Mouse (Mus musculus) embryo, embryonic 10.5 days (tissue): ENCODE measurements at regions not wholly inside any gene's neighbourhood (a gene's known extent, or its start where the extent isn't known, plus 50 kb on each side); places are given as distances from the start of the nearest gene placed in this dataset.
"Not testable (repeated sequence)": the region's sequence is repeated elsewhere in the genome, so short reads cannot be mapped to it uniquely, and the experiment has no call there.

Experiments used
- DNase-seq: peaks from one replicate; pipeline ENCODE4 v3.0.0-alpha.2; 2015; ENCODE audit warnings: low spot score

DNA sequence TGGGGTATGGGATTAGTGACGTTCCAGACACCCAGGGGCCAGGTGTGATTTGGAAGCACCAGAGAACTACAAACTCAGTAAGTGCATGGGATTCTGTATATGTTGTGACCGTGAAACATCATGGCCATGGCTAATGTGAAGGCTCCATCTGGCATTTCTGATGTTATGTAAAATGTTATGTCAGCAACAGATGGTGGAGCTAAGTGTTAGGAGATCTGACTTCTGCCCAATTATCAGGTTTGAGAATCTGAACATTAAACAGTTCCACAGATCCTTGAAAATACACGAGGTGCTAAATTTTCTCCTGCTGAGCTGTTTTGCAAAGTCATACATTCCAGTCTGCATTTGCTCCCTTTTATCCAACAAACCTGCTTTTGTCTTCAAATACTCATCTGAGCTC is 223.6 kb upstream of the Egfl6 start:
- DNase-seq, result no peak

DNA sequence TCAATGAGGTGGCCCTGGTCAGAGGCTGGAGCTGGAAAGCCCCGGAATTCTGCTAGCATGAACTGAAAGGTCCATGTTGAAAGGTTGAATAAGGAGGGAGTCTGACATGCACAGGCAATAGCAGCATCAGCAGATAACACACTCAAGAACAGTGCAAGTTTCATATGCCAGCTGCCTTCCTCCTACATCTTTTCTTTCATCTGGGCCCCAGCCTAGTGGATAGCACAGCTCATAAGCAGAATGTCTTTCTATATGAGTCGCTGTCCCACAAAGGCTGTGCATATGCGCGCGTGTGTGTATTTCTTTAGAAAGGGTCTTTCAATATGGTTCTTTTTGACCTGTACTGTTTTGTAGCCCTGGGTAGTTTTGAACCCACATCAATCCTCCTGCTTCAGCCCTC is 222.7 kb upstream of the Egfl6 start:
- DNase-seq, result no peak

DNA sequence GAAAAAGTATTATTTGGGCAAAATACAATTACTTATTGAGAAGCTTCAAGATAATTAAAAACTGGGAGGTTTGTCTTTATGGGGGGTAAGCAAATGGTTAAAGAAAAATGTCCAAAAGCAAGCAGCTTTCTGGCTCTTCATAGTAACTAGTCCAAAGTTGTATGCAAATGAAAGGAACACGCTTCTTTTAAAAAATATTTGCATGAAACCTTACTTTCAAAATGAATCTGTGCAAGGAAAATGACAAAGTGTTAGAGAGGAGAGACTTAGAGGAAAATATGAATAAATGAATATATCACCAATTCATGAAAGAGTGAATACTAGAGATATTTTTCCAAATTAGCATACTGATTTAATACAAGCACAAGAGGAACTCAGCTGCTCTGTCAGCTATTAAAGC is 220.4 kb upstream of the Egfl6 start:
- DNase-seq, result no peak

DNA sequence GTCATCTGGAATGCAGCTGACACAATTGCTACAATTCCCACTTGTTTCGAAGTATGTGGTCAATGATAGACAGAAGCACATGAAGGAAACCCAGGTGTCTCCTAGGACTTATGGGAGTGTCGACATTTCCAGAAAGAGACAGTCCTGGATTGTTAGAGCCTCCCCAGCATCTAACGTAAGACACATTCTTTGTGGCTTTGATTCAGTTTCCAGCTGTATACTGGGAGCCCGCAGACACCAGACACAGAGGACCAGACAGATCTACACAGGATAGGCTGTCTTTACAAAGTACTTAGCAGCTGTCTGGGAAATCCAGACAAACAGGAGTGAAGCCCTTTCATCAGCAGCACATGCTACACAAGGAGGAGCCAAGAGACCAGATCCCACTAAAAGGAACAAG is 220.0 kb upstream of the Egfl6 start:
- peak; percentile 63 for DNase-seq

DNA sequence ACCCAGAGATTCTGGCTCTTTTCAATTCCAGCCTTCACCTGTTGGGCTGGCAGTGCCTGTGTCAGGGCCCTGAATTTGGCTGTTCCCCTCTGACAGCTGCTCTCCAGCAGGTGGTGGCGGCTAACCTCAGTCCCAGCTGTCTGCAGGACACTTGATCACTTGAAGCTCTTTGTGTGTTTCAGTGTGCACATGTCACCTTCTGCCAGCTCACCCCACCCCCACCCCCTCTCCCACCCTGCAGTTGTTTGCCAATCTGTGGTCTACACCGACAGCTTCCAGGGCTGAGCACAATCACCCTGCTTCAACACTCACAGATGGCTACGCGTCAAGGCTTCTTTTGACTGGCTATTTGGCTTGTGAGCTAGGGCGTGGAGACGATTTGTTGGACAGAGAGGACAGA is 217.7 kb upstream of the Egfl6 start:
- peak; percentile 64 for DNase-seq

DNA sequence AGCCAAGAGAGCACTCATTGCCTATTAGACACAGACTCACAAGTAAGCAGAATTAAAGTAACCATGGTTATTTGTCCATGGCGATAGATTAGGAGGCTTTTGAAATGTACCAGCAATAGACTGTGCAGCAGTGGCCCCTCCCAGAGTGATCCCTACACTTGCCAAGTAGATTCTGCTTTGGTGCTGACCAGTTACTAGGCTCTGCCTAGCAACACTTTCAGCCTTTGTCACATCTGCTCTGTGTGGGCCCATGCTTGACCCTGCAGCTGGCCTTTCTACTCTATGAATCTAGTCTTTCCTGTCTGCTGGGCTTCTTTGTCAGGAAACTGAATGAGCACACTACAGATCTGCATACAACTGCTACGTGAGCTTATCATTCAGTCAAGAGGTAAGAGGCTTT is 215.5 kb upstream of the Egfl6 start:
- DNase-seq, result peak; percentile 51

DNA sequence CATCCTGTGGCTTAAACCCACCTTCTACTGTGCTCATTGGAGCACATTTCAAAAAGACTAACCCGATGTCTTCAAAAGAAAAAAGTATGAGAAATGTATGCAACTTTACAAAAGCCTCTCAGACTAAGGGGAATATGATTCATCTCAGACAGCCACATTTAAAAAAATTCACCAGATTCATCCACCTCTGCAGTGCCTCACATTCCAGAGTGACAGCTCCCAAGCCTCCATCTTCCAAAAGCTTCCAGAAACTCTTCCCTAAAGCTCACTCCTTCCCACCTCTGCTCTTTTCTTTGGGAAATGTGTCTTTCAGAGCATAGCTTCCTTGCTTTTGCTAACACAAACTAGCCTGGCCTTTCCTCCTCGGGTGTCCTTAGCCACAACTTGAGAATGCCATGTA is 210.1 kb upstream of the Egfl6 start:
- no peak for DNase-seq

DNA sequence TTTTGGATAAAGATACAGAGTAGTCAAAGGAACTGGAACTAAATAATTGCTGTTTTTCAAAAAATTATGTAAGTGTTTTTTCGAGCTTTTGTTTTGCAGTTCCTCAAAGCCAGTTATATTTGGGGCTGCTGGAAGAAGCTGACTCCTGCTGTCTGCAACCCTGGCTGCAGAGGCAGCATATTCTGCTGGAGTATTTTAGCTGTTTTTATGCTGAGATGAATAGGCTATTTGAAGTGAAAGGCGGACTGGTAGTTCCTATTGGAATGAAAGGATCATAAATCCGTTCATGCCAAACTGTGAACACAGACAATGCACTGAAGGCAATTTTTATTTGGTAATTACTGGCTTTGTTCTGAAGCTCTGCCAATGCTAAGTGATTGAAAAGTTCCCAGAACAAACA is 203.5 kb upstream of the Egfl6 start:
- DNase-seq, result no peak

DNA sequence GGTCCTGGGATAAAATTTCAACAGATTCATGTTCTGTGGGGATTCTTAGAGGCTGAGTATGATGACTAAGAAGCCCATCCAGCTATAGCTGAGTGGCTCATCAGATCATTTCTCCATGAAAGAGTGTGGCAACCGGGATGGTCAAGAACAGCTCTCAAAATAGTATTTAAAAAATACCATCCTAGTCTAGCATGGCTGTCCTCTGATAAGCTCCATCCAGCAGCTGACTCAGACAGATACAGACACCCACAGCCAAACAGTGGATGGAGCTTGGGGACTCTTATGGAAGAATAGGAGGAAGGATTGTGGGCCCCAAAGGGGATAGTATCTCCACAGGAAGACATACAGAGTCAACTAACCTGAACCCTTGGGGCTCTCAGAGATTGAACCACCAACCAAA is 201.6 kb upstream of the Egfl6 start:
- DNase-seq, result not testable (repeated sequence)

DNA sequence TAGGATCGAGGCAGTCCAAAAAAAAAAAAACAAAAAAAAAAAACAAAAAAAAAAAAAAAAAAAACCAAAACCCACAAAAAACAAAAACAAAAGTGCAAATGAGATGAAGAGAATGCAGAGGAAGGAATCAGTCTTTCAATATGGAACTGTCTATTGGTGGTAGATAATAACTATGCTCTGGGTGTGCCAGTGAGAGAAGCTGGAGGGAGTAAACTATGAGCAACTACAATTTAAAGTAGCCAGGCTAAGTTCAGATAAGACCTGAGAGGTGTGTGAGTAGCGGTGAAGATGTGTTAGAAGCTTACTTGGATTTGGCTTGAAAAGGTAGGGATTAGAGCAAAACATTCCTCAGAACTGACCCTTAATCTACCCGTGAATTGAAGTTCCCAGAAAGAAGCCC is 200.1 kb upstream of the Egfl6 start:
- DNase-seq, result no peak

DNA sequence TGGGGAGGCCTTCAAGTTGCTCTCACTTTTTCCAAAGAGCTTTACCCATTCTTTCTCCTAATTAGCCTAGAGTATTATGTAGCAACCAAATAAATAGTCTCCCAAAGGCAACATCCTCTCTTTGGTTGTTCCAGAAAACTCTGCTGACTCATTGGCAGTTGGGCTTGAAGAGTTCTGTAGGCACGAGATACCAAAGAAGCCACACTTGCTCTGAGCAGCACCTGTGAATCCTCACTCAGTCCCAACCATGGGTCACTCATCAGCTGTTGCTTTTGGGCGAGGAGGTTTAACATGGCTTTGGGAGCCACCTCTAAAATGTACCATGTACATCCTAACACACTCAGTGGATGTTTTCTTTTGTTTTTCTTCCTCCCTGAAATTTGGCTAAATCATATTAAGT is 197.9 kb upstream of the Egfl6 start:
- no peak for DNase-seq

DNA sequence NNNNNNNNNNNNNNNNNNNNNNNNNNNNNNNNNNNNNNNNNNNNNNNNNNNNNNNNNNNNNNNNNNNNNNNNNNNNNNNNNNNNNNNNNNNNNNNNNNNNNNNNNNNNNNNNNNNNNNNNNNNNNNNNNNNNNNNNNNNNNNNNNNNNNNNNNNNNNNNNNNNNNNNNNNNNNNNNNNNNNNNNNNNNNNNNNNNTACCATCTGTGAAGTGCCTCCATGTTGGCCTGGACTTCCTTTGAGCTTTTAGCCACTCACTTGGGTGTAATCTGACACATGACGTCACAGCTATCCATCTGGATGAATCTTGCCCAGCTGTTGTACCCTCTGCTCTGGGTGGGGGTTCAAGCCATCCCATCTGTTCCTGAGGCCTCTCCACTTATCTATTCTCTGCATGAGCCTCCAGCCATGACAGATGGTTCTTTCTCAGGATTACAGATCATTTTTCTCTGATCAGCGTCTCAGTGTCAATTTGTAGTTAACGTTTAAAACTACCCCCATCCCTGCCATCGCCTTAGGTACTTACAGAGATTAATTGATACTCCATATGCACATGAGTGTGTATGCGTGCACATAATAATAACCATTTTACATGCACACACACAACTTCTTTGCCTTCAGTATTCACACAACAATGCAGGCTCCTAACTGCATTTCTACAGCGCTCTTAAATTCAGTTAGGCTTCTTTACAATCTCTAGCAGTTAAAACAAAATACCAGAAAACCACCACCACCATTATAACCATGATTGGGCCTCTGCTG is 194.0 kb upstream of the Egfl6 start:
- DNase-seq, result peak; percentile 30

DNA sequence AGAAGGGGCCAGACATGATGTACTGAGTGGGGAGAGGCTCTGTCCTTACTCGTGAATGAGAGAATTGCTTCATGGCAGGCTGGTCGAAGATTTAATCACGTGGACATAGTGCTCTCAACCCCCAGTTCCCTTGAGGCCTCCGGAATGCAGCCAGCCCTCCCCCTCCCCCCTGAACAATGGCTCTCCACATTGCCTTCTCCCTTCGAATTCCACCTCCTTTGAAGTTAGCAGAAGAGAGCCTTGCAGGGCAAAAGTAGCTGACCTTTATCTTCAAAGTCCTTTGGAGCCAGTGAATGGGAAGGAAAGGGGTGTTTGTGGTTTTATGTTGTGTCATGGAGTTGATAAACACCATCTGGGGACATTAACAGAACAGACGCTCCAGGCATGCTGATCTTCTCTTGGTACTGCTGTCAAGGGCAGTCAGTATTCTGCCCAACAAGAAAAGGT is 187.9 kb upstream of the Egfl6 start:
- DNase-seq, result peak; percentile 80

DNA sequence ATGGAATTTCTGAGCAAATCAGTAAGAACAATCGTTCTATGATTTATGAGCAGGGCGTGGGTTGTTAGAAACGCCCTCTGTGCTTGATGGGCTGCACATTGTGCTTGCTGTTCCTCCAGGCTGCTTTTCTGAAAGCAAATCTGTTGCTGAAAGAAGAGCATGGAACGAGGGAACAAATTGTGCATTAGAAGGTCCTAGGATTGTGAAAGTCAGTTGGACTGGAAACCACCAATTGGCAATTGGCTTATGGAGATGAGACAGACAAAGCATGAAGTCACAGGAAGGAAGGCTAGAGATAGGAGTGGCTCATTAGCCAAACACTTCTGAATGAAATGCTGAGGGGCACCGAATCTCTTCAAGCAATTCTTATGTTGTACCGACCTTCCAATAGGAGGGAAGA is 181.5 kb upstream of the Egfl6 start:
- no peak for DNase-seq

DNA sequence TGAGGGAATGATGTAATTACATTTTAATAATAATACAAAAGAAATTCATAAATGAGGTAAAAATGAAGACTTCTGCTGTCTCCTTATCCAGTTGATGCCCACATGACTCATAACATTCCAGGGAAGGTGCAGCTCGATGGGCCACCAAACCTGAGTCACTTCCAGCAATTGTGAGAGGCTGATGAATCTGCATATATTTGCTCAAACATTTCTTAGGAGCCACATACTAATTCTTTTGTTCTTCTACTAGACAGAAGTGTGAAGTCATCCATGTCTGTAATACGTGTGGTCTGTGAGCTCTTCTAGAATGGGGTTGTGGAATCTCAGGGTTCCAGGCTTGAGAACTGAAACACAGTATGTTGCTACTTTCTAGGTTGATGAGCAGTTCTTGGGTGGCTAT is 180.1 kb upstream of the Egfl6 start:
- no peak for DNase-seq

DNA sequence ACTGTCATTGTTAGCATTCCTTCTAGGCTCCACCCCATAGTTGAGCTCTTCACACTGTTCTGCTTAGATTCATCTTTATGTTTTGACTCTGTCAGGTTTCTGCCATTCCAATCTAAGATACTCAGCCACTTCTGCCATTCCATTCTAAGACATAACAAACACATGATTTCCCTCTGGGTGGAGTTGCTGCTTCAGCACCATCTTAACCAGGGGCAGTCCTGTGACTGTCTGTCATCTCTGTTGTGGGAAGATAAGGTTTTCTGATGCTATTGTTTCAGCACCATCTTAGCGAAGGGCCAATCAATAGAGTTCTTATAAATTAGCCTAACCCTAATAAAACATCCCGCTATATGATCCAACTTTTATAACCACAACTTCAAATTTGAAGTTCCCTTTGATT is 176.6 kb upstream of the Egfl6 start:
- DNase-seq, result no peak

DNA sequence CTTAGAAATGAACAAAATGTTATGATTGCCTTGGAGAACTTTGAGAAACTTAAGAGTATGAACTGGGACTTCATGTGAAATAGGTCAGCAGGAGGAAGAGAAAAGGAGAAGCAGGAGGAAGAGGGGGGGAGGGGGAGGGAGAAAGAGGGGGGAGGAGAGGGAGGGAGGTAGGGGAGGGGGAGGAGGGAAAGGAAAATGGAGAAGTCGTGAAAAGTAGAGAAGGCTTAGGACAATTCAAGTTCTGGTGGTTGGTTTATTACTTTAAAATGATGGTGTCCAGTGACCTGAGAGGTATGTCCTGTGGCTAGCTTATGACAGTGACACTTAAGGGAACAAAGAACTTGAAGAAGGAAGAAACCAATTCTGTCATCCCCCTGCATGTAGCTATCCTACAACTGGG is 171.6 kb upstream of the Egfl6 start:
- DNase-seq, result no peak

DNA sequence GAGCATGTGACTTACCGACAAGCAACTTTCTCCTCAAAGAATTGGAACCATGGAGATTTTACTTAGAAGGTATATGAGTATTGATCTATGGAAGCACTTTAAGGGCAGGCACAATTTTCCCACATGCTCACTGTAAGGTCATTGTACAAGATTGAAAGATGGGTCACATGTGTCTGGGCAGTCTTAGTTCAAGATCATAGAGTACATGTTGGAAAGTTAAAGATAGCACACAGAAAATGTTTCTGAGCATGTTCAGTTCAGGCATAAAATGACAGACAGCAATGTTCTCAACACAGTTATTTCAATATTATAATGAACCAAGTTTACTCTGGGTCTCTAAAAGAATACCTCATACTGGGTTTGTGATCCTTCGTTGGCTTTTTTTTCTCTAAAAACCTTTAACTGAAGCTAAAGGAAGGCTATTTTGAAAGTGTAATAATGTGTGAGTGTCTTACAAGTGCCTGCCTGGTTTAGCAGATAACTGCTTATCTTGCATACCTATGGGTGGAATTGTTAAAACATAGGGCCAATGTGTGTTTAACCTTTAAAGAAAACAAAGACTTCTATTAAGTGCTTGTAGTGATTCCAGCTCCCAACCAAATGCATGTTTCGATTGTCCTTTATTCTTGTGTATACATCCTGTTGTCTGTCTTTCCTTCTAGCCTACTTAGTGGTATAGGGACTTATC is 169.6 kb upstream of the Egfl6 start:
- no peak for DNase-seq

DNA sequence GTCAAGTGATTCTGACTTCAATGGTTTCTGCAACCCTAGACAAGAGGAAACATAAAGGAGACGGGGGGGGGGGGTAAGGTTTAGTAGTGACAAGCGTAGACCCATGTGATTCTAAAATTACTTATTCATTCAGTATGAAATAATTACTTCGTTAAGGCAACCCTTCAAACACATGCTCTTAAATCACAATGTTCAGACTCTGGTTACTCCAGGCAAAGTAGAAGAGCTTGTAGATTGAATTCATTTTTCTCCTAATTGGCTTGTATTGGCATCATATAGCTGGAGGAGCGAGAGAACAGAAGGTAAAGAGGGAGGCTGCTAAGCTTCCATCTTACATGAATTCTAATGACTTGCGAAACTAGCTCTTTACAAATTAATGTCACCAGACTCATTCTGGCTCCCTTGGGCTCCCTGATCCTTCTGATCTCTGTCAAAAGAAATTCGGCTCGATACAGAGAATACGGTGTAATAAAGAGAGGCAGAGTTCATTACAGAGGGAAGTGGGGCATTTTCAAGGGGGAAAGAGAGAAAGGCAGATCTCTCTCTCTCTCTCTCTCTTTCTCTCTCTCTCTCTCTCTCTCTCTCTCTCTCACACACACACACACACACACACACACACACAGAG is 163.6 kb upstream of the Egfl6 start:
- peak; percentile 15 for DNase-seq

DNA sequence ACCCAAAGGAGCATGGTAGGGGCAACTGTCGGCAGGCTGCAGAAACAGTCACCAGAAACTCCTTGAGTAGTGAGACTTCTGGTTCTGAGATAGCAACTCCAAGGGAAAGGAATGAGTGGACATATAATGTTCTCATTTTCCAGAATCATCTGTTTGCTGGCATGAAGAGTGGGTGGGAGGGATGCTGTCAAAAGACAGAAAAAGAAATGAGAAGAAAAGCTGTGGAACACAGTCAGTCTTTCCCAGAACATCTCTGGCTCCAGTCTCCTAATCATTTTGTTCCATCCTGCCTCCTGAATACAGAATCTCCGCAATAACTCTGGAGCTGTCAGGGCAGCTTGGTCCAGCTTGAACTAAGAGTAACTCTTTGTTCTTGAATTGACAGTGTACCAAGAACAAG is 145.8 kb upstream of the Egfl6 start:
- no peak for DNase-seq

DNA sequence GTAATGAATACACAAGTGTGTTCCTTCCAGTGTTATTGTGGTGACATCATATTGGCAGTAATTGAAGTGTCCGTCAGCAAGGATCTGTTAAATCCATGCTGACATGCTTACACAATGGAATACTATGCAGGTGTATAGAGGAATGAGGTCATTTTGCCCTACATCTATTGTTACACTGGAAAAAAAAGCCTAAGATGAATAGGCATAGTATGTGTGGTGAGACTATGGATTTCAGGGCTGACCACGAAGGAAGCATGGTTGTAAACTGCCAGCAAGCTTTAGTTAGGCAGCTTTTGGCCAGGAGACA is 143.1 kb upstream of the Egfl6 start:
- no peak for DNase-seq

DNA sequence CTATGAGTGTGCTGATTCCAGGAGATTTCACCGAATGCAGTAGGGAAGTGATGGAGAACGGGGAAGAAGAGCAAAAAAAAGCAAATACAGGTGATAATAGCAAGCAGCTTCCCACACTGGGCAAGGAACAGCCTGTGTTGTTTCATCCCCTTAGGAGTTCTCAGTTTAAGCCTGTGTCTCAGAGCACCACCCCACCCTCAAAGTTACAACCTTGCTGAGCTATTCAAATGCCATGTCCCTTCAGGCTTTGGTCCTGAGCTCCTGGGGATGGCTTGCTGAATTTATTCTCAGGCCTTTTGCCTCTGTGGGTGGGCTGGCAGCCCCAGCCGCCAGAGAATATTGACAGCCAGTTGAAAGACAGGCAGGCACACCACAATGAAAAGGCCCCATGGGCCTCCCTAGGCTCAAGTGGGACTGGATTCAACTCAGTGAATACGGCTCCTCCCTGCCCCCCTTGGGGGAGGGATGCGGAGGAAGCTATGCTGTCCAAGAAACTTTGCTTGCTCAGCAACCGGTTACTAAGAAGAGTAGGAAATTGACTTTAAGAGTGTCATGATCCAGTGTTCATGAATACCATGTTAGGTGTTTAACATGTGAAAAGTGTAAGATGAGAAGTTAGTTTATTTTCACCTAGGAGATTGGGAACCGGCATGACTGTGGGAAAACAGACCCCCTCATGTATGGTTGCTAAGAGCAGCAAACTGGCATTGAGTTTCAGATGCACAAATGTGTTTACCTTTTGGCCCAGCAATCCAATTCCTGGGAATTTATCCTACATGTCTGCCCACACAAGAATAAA is 142.5 kb upstream of the Egfl6 start:
- DNase-seq, result peak; percentile 70
